Mouse (Mus musculus) frontal cortex, postnatal 36 days (tissue): ENCODE measurements at regions not wholly inside any gene's neighbourhood (a gene's known extent, or its start where the extent isn't known, plus 50 kb on each side); places are given as distances from the start of the nearest gene placed in this dataset.

Source experiments
- DNase-seq, 2 experiments: peaks; one replicate each; pipeline ENCODE4 v3.0.0; 2022; ENCODE audit warnings: low spot score in 2 of 2

DNA sequence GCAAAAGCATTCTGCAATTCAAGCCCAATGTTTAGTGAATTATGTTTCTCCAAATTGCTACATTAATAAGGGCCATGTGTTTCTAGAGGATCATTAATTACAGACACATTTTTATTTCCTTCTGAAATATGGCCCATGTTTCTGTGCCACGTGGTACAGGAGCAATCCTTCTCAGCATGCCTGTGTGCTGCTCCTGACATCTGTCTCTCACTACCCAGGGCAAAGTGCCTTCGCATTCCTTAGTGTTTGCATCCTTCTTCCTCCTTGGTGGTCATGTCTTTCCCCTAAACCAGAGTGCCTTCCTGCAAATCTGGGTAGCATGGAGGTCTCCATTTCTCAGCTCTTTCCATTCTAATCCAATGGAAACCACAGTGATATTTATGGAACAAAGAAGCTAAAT, 832.7 kb upstream of the Fam160b2 start:
- DNase-seq: no peak
